19 mouse cellular contexts compared by ENCODE assay signal in the genomic region with DNA sequence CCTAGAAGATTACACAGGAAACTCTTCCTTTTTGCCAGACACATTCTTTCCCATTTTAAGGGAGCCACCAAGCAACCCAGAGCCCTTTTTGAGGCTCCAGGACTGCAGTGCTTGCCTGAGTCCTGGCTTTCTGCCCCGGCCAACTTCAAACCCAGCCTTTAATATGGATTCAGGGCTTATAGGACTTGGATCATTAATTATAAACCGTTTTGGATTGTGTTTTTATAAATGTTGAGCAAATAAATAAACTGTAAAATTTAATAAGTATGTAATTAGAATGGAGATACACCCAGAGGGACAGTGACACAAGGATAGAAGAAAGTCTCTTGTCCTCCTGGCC. TPM values are rescaled to one million over a fixed set of nuclear protein-coding genes. Genes with fewer than 3 reads are reported as not detected.
DNase-seq lines count a peak whose midpoint lies in the region; ATAC-seq and TF ChIP-seq lines count a peak whose summit lies in the region.
"Had no signal": no experiment of that assay in that cellular context is flagged by ENCODE, and none has a peak within 500 bp of the region (broad histone marks: within the 10 kb centered on the region; RNA-seq: fewer than 3 reads in every experiment).

No protein-coding gene starts in this region.

- H3K4me1 ChIP-seq in hindbrain, postnatal 0 days (ENCODE audit: insufficient read depth, low read length), result peaks cover 3% of the 10 kb centered on the region; the same call in 1 of the 2 replicates
- peaks cover 2% of the 10 kb centered on the region; the same call in 1 of the 2 replicates for H3K4me1 ChIP-seq in hindbrain, embryonic 14.5 days (replicated peaks; ENCODE audit: control insufficient read depth, insufficient read depth, low read length)
- peaks cover 12% of the 10 kb centered on the region for H3K4me1 ChIP-seq in midbrain, embryonic 12.5 days
- H3K4me1 ChIP-seq in midbrain, embryonic 11.5 days (ENCODE audit: control insufficient read depth, insufficient read depth, low read length), result peaks cover under 1% of the 10 kb centered on the region; the same call in 1 of the 2 replicates
- peaks cover 15% of the 10 kb centered on the region for H3K4me1 ChIP-seq in embryonic facial prominence, embryonic 10.5 days
- peaks cover 9% of the 10 kb centered on the region for H3K4me1 ChIP-seq in limb, embryonic 14.5 days (ENCODE audit: control insufficient read depth, insufficient read depth, low read length)
- H3K4me1 ChIP-seq: stomach, embryonic 15.5 days had no signal

- 40% methylated on average over 2 of the region's 2 CpGs for WGBS in hindbrain, postnatal 0 days
- WGBS in hindbrain, embryonic 14.5 days, result 57% methylated on average over 2 of the region's 2 CpGs
- WGBS in midbrain, embryonic 12.5 days, result 66% methylated on average over 2 of the region's 2 CpGs
- 66% methylated on average over 2 of the region's 2 CpGs for WGBS in midbrain, embryonic 11.5 days
- WGBS in embryonic facial prominence, embryonic 10.5 days, result 68% methylated on average over 2 of the region's 2 CpGs
- 35% methylated on average over 2 of the region's 2 CpGs for WGBS in limb, embryonic 14.5 days

- TF ChIP-seq CTCF in hindbrain, postnatal 0 days (IDR thresholded peaks at IDR 0.05; ENCODE audit: low read depth), result no peak

- no peak overlapping the region for H3K4me2 ChIP-seq in hindbrain, postnatal 0 days (ENCODE audit: low read depth, low read length)
- no peak overlapping the region for H3K4me2 ChIP-seq in hindbrain, embryonic 14.5 days (replicated peaks)
- H3K4me2 ChIP-seq in midbrain, embryonic 12.5 days (replicated peaks), result no peak overlapping the region
- no peak overlapping the region for H3K4me2 ChIP-seq in midbrain, embryonic 11.5 days
- H3K4me2 ChIP-seq in limb, embryonic 14.5 days (replicated peaks; ENCODE audit: low read depth, low read length, severe bottlenecking), result no peak overlapping the region
- H3K4me2 ChIP-seq: heart, embryonic 11.5 days; stomach, embryonic 15.5 days had no signal

- peak overlapping the region; percentile 21; the same call in 1 of the 2 replicates for H3K27ac ChIP-seq in hindbrain, postnatal 0 days
- H3K27ac ChIP-seq in hindbrain, embryonic 14.5 days, result no peak overlapping the region
- peak overlapping the region; percentile 42; the same call in 1 of the 2 replicates for H3K27ac ChIP-seq in midbrain, embryonic 12.5 days (replicated peaks)
- no peak overlapping the region for H3K27ac ChIP-seq in midbrain, embryonic 11.5 days (ENCODE audit: low read depth, low read length)
- H3K27ac ChIP-seq in embryonic facial prominence, embryonic 10.5 days (replicated peaks), result peak overlapping the region; percentile 62; the same call in 1 of the 2 replicates
- H3K27ac ChIP-seq in limb, embryonic 14.5 days (replicated peaks; ENCODE audit: low read depth, low read length), result no peak overlapping the region
- H3K27ac ChIP-seq: forebrain, embryonic 10.5 days; stomach, embryonic 15.5 days had no signal

- no peak for DNase-seq in hindbrain, postnatal 0 days (ENCODE audit: low spot score)
- no peak for DNase-seq in hindbrain, embryonic 14.5 days (ENCODE audit: low spot score)
- no peak for DNase-seq in midbrain, embryonic 11.5 days (ENCODE audit: low spot score, missing footprints)
- no peak for DNase-seq in embryonic facial prominence, embryonic 10.5 days (ENCODE audit: low spot score)
- no peak for DNase-seq in limb, embryonic 14.5 days (ENCODE audit: low spot score)
- DNase-seq in MN1 (ENCODE audit: low spot score), result no peak
- DNase-seq in ovary, adult 18-20 months (ENCODE audit: low spot score), result no peak
- DNase-seq: adrenal gland, postnatal 25 days; cerebellum, adult 18-20 months; forebrain, postnatal 0 days; layer of hippocampus, postnatal 36 days; lung, adult 2 months; right cerebral cortex, postnatal 14 days; thymus, adult 2 months had no signal

- no peak overlapping the region for H3K4me3 ChIP-seq in hindbrain, postnatal 0 days (ENCODE audit: low read length)
- H3K4me3 ChIP-seq in hindbrain, embryonic 14.5 days (replicated peaks; ENCODE audit: low read length), result no peak overlapping the region
- H3K4me3 ChIP-seq in midbrain, embryonic 12.5 days, result no peak overlapping the region
- no peak overlapping the region for H3K4me3 ChIP-seq in midbrain, embryonic 11.5 days (ENCODE audit: low read depth, low read length)
- no peak overlapping the region for H3K4me3 ChIP-seq in embryonic facial prominence, embryonic 10.5 days
- no peak overlapping the region for H3K4me3 ChIP-seq in limb, embryonic 14.5 days (replicated peaks; ENCODE audit: low read length)
- H3K4me3 ChIP-seq: forebrain, embryonic 10.5 days; stomach, embryonic 15.5 days had no signal

- H3K9ac ChIP-seq in hindbrain, postnatal 0 days (replicated peaks; ENCODE audit: low read length), result no peak overlapping the region
- H3K9ac ChIP-seq in hindbrain, embryonic 14.5 days, result no peak overlapping the region
- H3K9ac ChIP-seq in midbrain, embryonic 12.5 days (replicated peaks), result no peak overlapping the region
- no peak overlapping the region for H3K9ac ChIP-seq in midbrain, embryonic 11.5 days (ENCODE audit: low read length)
- H3K9ac ChIP-seq in limb, embryonic 14.5 days (ENCODE audit: low read depth, low read length, severe bottlenecking), result 0 out of 2 replicates have a peak overlapping the region, but pooled peaks have one; percentile 5
- H3K9ac ChIP-seq: forebrain, postnatal 0 days; stomach, embryonic 15.5 days had no signal

- H3K27me3 ChIP-seq in hindbrain, postnatal 0 days (ENCODE audit: insufficient read depth, low read length), result no peaks in the 10 kb centered on the region
- no peaks in the 10 kb centered on the region for H3K27me3 ChIP-seq in hindbrain, embryonic 14.5 days (ENCODE audit: control insufficient read depth, insufficient read depth, low read length)
- H3K27me3 ChIP-seq in midbrain, embryonic 12.5 days, result no peaks in the 10 kb centered on the region
- no peaks in the 10 kb centered on the region for H3K27me3 ChIP-seq in midbrain, embryonic 11.5 days (ENCODE audit: control insufficient read depth, insufficient read depth, low read length)
- H3K27me3 ChIP-seq in embryonic facial prominence, embryonic 10.5 days (replicated peaks; ENCODE audit: low read depth, poor library complexity, severe bottlenecking), result no peaks in the 10 kb centered on the region
- no peaks in the 10 kb centered on the region for H3K27me3 ChIP-seq in limb, embryonic 14.5 days (ENCODE audit: control insufficient read depth, insufficient read depth, low read length)
- H3K27me3 ChIP-seq: CH12.LX; stomach, embryonic 15.5 days had no signal

- no peaks in the 10 kb centered on the region for H3K9me3 ChIP-seq in hindbrain, postnatal 0 days (ENCODE audit: low read length)
- no peaks in the 10 kb centered on the region for H3K9me3 ChIP-seq in hindbrain, embryonic 14.5 days (ENCODE audit: control insufficient read depth, low read length)
- no peaks in the 10 kb centered on the region for H3K9me3 ChIP-seq in midbrain, embryonic 12.5 days
- no peaks in the 10 kb centered on the region for H3K9me3 ChIP-seq in midbrain, embryonic 11.5 days (ENCODE audit: control insufficient read depth, low read length)
- no peaks in the 10 kb centered on the region for H3K9me3 ChIP-seq in embryonic facial prominence, embryonic 10.5 days
- no peaks in the 10 kb centered on the region for H3K9me3 ChIP-seq in limb, embryonic 14.5 days (ENCODE audit: control insufficient read depth, low read length)
- H3K9me3 ChIP-seq: forebrain, embryonic 10.5 days; stomach, embryonic 15.5 days had no signal

- no peak for ATAC-seq in hindbrain, postnatal 0 days
- ATAC-seq in hindbrain, embryonic 14.5 days (ENCODE audit: low FRiP score), result no peak
- ATAC-seq in midbrain, embryonic 12.5 days (ENCODE audit: low FRiP score, low read depth), result no peak
- ATAC-seq in midbrain, embryonic 11.5 days (ENCODE audit: low FRiP score), result no peak
- no peak for ATAC-seq in limb, embryonic 14.5 days (ENCODE audit: low FRiP score, low read depth)
- ATAC-seq: forebrain, postnatal 0 days had no signal

- no peaks in the 10 kb centered on the region for H3K36me3 ChIP-seq in hindbrain, postnatal 0 days (ENCODE audit: insufficient read depth, low read length)
- no peaks in the 10 kb centered on the region for H3K36me3 ChIP-seq in hindbrain, embryonic 14.5 days (replicated peaks; ENCODE audit: control insufficient read depth, insufficient read depth)
- H3K36me3 ChIP-seq in midbrain, embryonic 12.5 days, result no peaks in the 10 kb centered on the region
- H3K36me3 ChIP-seq in midbrain, embryonic 11.5 days (ENCODE audit: control insufficient read depth, insufficient read depth, low read length), result no peaks in the 10 kb centered on the region
- H3K36me3 ChIP-seq in embryonic facial prominence, embryonic 10.5 days (replicated peaks), result no peaks in the 10 kb centered on the region
- H3K36me3 ChIP-seq in limb, embryonic 14.5 days (ENCODE audit: control insufficient read depth, insufficient read depth, low read length), result no peaks in the 10 kb centered on the region
- H3K36me3 ChIP-seq: forebrain, embryonic 10.5 days; stomach, embryonic 15.5 days had no signal

- TF ChIP-seq POLR2A in limb, embryonic 14.5 days (IDR thresholded peaks at IDR 0.05; ENCODE audit: borderline replicate concordance, extremely low read depth, insufficient read depth, insufficient read length), result no peak

RNA-seq across cellular contexts. Expression of a gene that starts 54.8 kb away (rescaled TPM):
- total RNA-seq in hindbrain, postnatal 0 days (2014; rRNA removed), result 38.2 and 38.9 TPM in 2 replicates
- 19.1 and 19.8 TPM in 2 replicates for polyA plus RNA-seq in hindbrain, postnatal 0 days (2015; fragmentation: Nextera tagmentation; extraction: Ambion mirVana)
- 9.6 and 13.4 TPM in 2 replicates for polyA plus RNA-seq in hindbrain, embryonic 14.5 days (2014; fragmentation: Nextera tagmentation; extraction: Ambion mirVana)
- polyA plus RNA-seq in midbrain, embryonic 12.5 days (2016; fragmentation: Nextera tagmentation; extraction: Ambion mirVana), result 19.0 and 19.4 TPM in 2 replicates
- 12.4 and 15.0 TPM in 2 replicates for polyA plus RNA-seq in midbrain, embryonic 11.5 days (2014; fragmentation: Nextera tagmentation; extraction: Ambion mirVana)
- 22.9 and 24.0 TPM in 2 replicates for polyA plus RNA-seq in embryonic facial prominence, embryonic 10.5 days (2016; fragmentation: Nextera tagmentation; extraction: Ambion mirVana)
- polyA plus RNA-seq in limb, embryonic 14.5 days (2012; rRNA removed), result 25.2 and 30.3 TPM in 2 replicates
- 10.6 and 12.5 TPM in 2 replicates for polyA plus RNA-seq in limb, embryonic 14.5 days (2014; fragmentation: Nextera tagmentation; extraction: Ambion mirVana)

Comparison
In these comparisons a context has a peak if more than half of its experiments do, and no peak if none do; other contexts are left out.
1. H3K27ac ChIP-seq: peak in hindbrain, postnatal 0 days (single experiment), midbrain, embryonic 12.5 days (single experiment) and embryonic facial prominence, embryonic 10.5 days (single experiment); none in hindbrain, embryonic 14.5 days (single experiment), midbrain, embryonic 11.5 days (single experiment) and limb, embryonic 14.5 days (single experiment).